Mouse (Mus musculus) embryonic facial prominence, embryonic 11.5 days (tissue): Measurements from ENCODE around the gene Fam184b. TPM values are rescaled to one million over a fixed set of nuclear protein-coding genes. Genes with fewer than 3 reads are reported as not detected.

Experiments
- ATAC-seq: fragments of 200-750 bp; cut with Nextera tagmentation; replicated peaks from 2 replicates; pipeline ENCODE4 v1.8.0; 2017; ENCODE audit warnings: low read depth; ENCODE audit not compliant: insufficient number of reproducible peaks, low FRiP score, low TSS enrichment
- DNase-seq: peaks from one replicate; pipeline ENCODE4 v3.0.0-alpha.2; 2015; ENCODE audit warnings: low spot score
- H3K27ac ChIP-seq: fragments of 300-500 bp; sonication (generic); replicated peaks from 2 replicates; pipeline ENCODE4 v1.5.1; 2014; ENCODE audit warnings: mild to moderate bottlenecking, low read depth, low read length, control low read depth
- H3K27me3 ChIP-seq: fragments of 300-500 bp; sonication (generic); 2 replicates; pipeline ENCODE4 v1.6.1; 2014; ENCODE audit warnings: mild to moderate bottlenecking, low read length, moderate library complexity, mixed read lengths; ENCODE audit not compliant: control insufficient read depth, insufficient read depth
- H3K36me3 ChIP-seq: fragments of 300-500 bp; sonication (generic); replicated peaks from 2 replicates; pipeline ENCODE4 v1.6.1; 2014; ENCODE audit warnings: low read depth, mild to moderate bottlenecking, low read length, moderate library complexity, mixed read lengths; ENCODE audit not compliant: control insufficient read depth, insufficient read depth
- H3K4me1 ChIP-seq: fragments of 300-500 bp; sonication (generic); 2 replicates; pipeline ENCODE4 v1.6.1; 2014; ENCODE audit warnings: low read length, mixed read lengths; ENCODE audit not compliant: control insufficient read depth, insufficient read depth
- H3K4me2 ChIP-seq: fragments of 300-500 bp; sonication (generic); 2 replicates; pipeline ENCODE4 v1.6.1; 2014; ENCODE audit warnings: low read depth, mild to moderate bottlenecking, control low read depth, low read length, moderate library complexity
- H3K4me3 ChIP-seq: fragments of 300-500 bp; sonication (generic); 2 replicates; pipeline ENCODE4 v1.5.1; 2014; ENCODE audit warnings: low read depth, low read length, control low read depth
- H3K9ac ChIP-seq: fragments of 300-500 bp; sonication (generic); replicated peaks from 2 replicates; pipeline ENCODE4 v1.6.1; 2014; ENCODE audit warnings: mild to moderate bottlenecking, control low read depth, low read length
- H3K9me3 ChIP-seq: fragments of 300-500 bp; sonication (generic); replicated peaks from 2 replicates; pipeline ENCODE4 v1.6.1; 2016; ENCODE audit warnings: mild to moderate bottlenecking, low read length, inconsistent platforms, mixed read lengths; ENCODE audit not compliant: control insufficient read depth
- WGBS: fragments of 180-500 bp; shearing (Covaris S2); extraction: QIAGEN DNeasy Blood & Tissue Kit; methylation state at CpG from one replicate; pipeline ENCODE4 v1.1.7; 2014; 5-methylcytosine and 5-hydroxymethylcytosine counted together
- polyA plus RNA-seq: library from polyadenylated mRNA; unstranded; fragments of >200 nt; fragmentation: Nextera tagmentation; extraction: Ambion mirVana; gene quantifications from 2 replicates; pipeline ENCODE4 v1.2.1, GENCODE M21; 2014

The Fam184b gene
- polyA plus RNA-seq, 1 experiment from 2014 or later: 0.73 TPM

- Histone ChIP-seq H3K9ac (no peak overlapping the region), H3K36me3 (no peaks in the 10 kb centered on the region), H3K9me3 (no peaks in the 10 kb centered on the region), H3K4me1 (no peaks in the 10 kb centered on the region), H3K4me2 (no peak overlapping the region), H3K27ac (no peak overlapping the region), H3K27me3 (no peaks in the 10 kb centered on the region), H3K4me3 (no peak overlapping the region)
- ATAC-seq (no peak), DNase-seq (no peak)
- WGBS: 73% methylated on average over 4 of the region's 4 CpGs
These were observed 147.6 kb downstream of the Fam184b start for GRCm38 (mm10) chr5:45491776-45492175.

GRCm38 (mm10) chr5:45483654-45484053 lies 155.8 kb downstream of the Fam184b start:
- Histone ChIP-seq H3K4me2 (no peak overlapping the region), H3K27ac (no peak overlapping the region), H3K27me3 (no peaks in the 10 kb centered on the region), H3K36me3 (no peaks in the 10 kb centered on the region), H3K4me1 (no peaks in the 10 kb centered on the region), H3K4me3 (no peak overlapping the region), H3K9ac (no peak overlapping the region), H3K9me3 (no peaks in the 10 kb centered on the region)
- 89% methylated on average over 1 of the region's 1 CpGs for WGBS
- no peak for DNase-seq
- ATAC-seq: no peak

GRCm38 (mm10) chr5:45482607-45483006 lies 156.8 kb downstream of the Fam184b start:
- H3K36me3 ChIP-seq: no peaks in the 10 kb centered on the region
- H3K4me3 ChIP-seq: no peak overlapping the region
- no peaks in the 10 kb centered on the region for H3K9me3 ChIP-seq
- no peak overlapping the region for H3K4me2 ChIP-seq
- no peak overlapping the region for H3K27ac ChIP-seq
- ATAC-seq (no peak), DNase-seq (no peak)
- H3K9ac ChIP-seq: no peak overlapping the region
- 69% methylated on average over 3 of the region's 3 CpGs for WGBS
- H3K4me1 ChIP-seq: no peaks in the 10 kb centered on the region
- no peaks in the 10 kb centered on the region for H3K27me3 ChIP-seq

GRCm38 (mm10) chr5:45481125-45481524 lies 158.3 kb downstream of the Fam184b start:
- H3K9me3 ChIP-seq: no peaks in the 10 kb centered on the region
- H3K27ac ChIP-seq: no peak overlapping the region
- H3K36me3 ChIP-seq: no peaks in the 10 kb centered on the region
- DNase-seq (no peak), ATAC-seq (no peak)
- no peak overlapping the region for H3K4me3 ChIP-seq
- H3K27me3 ChIP-seq: no peaks in the 10 kb centered on the region
- no peak overlapping the region for H3K9ac ChIP-seq
- WGBS: 90% methylated on average over 2 of the region's 2 CpGs
- no peak overlapping the region for H3K4me2 ChIP-seq
- H3K4me1 ChIP-seq: no peaks in the 10 kb centered on the region

- Histone ChIP-seq H3K4me2 (no peak overlapping the region), H3K27me3 (no peaks in the 10 kb centered on the region), H3K4me1 (no peaks in the 10 kb centered on the region), H3K4me3 (no peak overlapping the region), H3K9ac (no peak overlapping the region), H3K27ac (no peak overlapping the region), H3K36me3 (no peaks in the 10 kb centered on the region), H3K9me3 (no peaks in the 10 kb centered on the region)
- 94% methylated on average over 1 of the region's 1 CpGs for WGBS
- DNase-seq (no peak), ATAC-seq (no peak)
These were observed 159.3 kb downstream of the Fam184b start for GRCm38 (mm10) chr5:45480066-45480465.

Other genes with a start within 250 kb of the Fam184b start
- gene Qdpr, start 189.4 kb downstream of the Fam184b start, polyA plus RNA-seq: 127 and 131 TPM in 2 replicates
- 0.22 TPM in 2 replicates for gene Clrn2, start 185.9 kb downstream of the Fam184b start, polyA plus RNA-seq
- gene Lap3, start 146.2 kb downstream of the Fam184b start, polyA plus RNA-seq: 101 and 103 TPM in 2 replicates
- 300 and 312 TPM in 2 replicates for gene Med28, start 119.4 kb downstream of the Fam184b start, polyA plus RNA-seq
- 86.9 and 101 TPM in 2 replicates for gene Ncapg, start 30.3 kb upstream of the Fam184b start, polyA plus RNA-seq
- gene Lcorl, start 218.0 kb upstream of the Fam184b start, polyA plus RNA-seq: 28.8 and 29.9 TPM in 2 replicates